Mouse (Mus musculus) MEL (cell line): Measurements from ENCODE around the gene Mcidas. TPM values are rescaled to one million over a fixed set of nuclear protein-coding genes. Genes with fewer than 3 reads are reported as not detected.

Source experiments
- DNase-seq: peaks from one replicate; pipeline ENCODE4 v3.0.0; 2011; ENCODE audit warnings: low read depth, low spot score
- H3K27ac ChIP-seq: 2 replicates; pipeline ENCODE4 v1.5.1; 2012; ENCODE audit warnings: low read depth, mild to moderate bottlenecking, control low read depth, low read length, moderate library complexity; ENCODE audit not compliant: control insufficient read depth
- H3K27me3 ChIP-seq, 2 experiments: fragments of 150-350 bp in 1 of 2; sonication (generic) in 1 of 2; 2 replicates each; pipeline ENCODE4 v1.6.1; 2012; ENCODE audit warnings: low read length in 2 of 2, mild to moderate bottlenecking in 2 of 2, improper control_type of control experiment in 1 of 2, moderate library complexity in 1 of 2; ENCODE audit not compliant: insufficient read depth in 2 of 2, control insufficient read depth in 1 of 2
- H3K36me3 ChIP-seq, 2 experiments: 2 replicates each; pipeline ENCODE4 v1.6.1; 2012 to 2014; ENCODE audit warnings: low read length in 2 of 2, improper control_type of control experiment in 1 of 2, inconsistent platforms in 1 of 2, mild to moderate bottlenecking in 1 of 2; ENCODE audit not compliant: insufficient read depth in 2 of 2, control insufficient read depth in 1 of 2
- H3K4me1 ChIP-seq, 2 experiments: fragments of 150-350 bp in 1 of 2; sonication (generic) in 1 of 2; 2 replicates each; pipeline ENCODE4 v1.6.1; 2012; ENCODE audit warnings: low read length in 2 of 2, improper control_type of control experiment in 1 of 2, mild to moderate bottlenecking in 1 of 2; ENCODE audit not compliant: insufficient read depth in 2 of 2, control insufficient read depth in 1 of 2
- H3K4me3 ChIP-seq, 2 experiments: fragments of 150-350 bp in 1 of 2; sonication (generic) in 1 of 2; 2 replicates each; pipeline ENCODE4 v1.5.1; 2012; ENCODE audit warnings: low read depth in 2 of 2, low read length in 2 of 2, mild to moderate bottlenecking in 2 of 2, moderate library complexity in 2 of 2, control low read depth in 1 of 2, improper control_type of control experiment in 1 of 2; ENCODE audit not compliant: control insufficient read depth in 1 of 2, insufficient read depth in 1 of 2
- H3K79me2 ChIP-seq: 2 replicates; pipeline ENCODE4 v1.6.1; 2012; ENCODE audit warnings: mild to moderate bottlenecking, low read length, moderate library complexity; ENCODE audit not compliant: control insufficient read depth, poor library complexity, insufficient read depth
- H3K9ac ChIP-seq: 2 replicates; pipeline ENCODE4 v1.6.1; 2012; ENCODE audit warnings: low read depth, mild to moderate bottlenecking, control low read depth, low read length, moderate library complexity; ENCODE audit not compliant: control insufficient read depth, poor library complexity, severe bottlenecking
- H3K9me3 ChIP-seq: fragments of 150-350 bp; sonication (generic); replicated peaks from 2 replicates; pipeline ENCODE4 v1.6.1; 2012; ENCODE audit warnings: mild to moderate bottlenecking, low read length, improper control_type of control experiment, moderate library complexity; ENCODE audit not compliant: insufficient read depth
- BHLHE40 ChIP-seq: IDR thresholded peaks from 2 replicates; pipeline ENCODE4 v1.6.1; 2012; ENCODE audit warnings: low read depth, mild to moderate bottlenecking, inconsistent platforms, low read length, improper control_type of control experiment, borderline replicate concordance
- CHD1 ChIP-seq: IDR thresholded peaks from 2 replicates; pipeline ENCODE4 v1.6.1; 2012; ENCODE audit warnings: low read depth, mild to moderate bottlenecking, inconsistent platforms, low read length, improper control_type of control experiment
- CTCF ChIP-seq, 3 experiments: IDR thresholded peaks in 2 of 3; conservative IDR thresholded peaks in 1 of 3; 2 replicates each; pipeline ENCODE4 v1.5.1; 2011 to 2012; ENCODE audit warnings: low read length in 3 of 3, low read depth in 2 of 3, mild to moderate bottlenecking in 2 of 3, improper control_type of control experiment in 1 of 3, inconsistent platforms in 1 of 3, mixed read lengths in 1 of 3, moderate library complexity in 1 of 3; ENCODE audit not compliant: control insufficient read depth in 1 of 3, insufficient read depth in 1 of 3, poor library complexity in 1 of 3, severe bottlenecking in 1 of 3
- ETS1 ChIP-seq: IDR thresholded peaks from 2 replicates; pipeline ENCODE4 v1.6.1; 2012; ENCODE audit warnings: low read depth, mild to moderate bottlenecking, inconsistent platforms, low read length, improper control_type of control experiment, moderate library complexity
- GABPA ChIP-seq: IDR thresholded peaks from 2 replicates; pipeline ENCODE4 v1.6.1; 2012; ENCODE audit warnings: low read depth, mild to moderate bottlenecking, inconsistent platforms, low read length, improper control_type of control experiment, moderate library complexity
- HCFC1 ChIP-seq: IDR thresholded peaks from 2 replicates; pipeline ENCODE4 v1.6.1; 2012; ENCODE audit warnings: low read depth, mild to moderate bottlenecking, inconsistent platforms, low read length, improper control_type of control experiment, moderate library complexity
- JUND ChIP-seq: IDR thresholded peaks from 2 replicates; pipeline ENCODE4 v1.6.1; 2011; ENCODE audit warnings: low read depth, mild to moderate bottlenecking, improper control_type of control experiment, low read length
- KAT2A ChIP-seq: conservative IDR thresholded peaks from 2 replicates; pipeline ENCODE4 v1.6.1; 2012; ENCODE audit warnings: low read depth, low read length, improper control_type of control experiment, inconsistent platforms
- MAFK ChIP-seq: IDR thresholded peaks from 2 replicates; pipeline ENCODE4 v1.6.1; 2011; ENCODE audit warnings: low read depth, mild to moderate bottlenecking, low read length, improper control_type of control experiment, borderline replicate concordance
- MXI1 ChIP-seq: IDR thresholded peaks from 2 replicates; pipeline ENCODE4 v1.6.1; 2011; ENCODE audit warnings: mild to moderate bottlenecking, low read depth, low read length, improper control_type of control experiment
- MYB ChIP-seq: IDR thresholded peaks from 2 replicates; pipeline ENCODE4 v1.6.1; 2011; ENCODE audit warnings: mild to moderate bottlenecking, low read depth, low read length, improper control_type of control experiment
- NELFE ChIP-seq: IDR thresholded peaks from 2 replicates; pipeline ENCODE4 v1.6.1; 2011; ENCODE audit warnings: low read depth, low read length, improper control_type of control experiment
- POLR2A ChIP-seq, 2 experiments: IDR thresholded peaks; 2 replicates each; pipeline ENCODE4 v1.6.1; 2011 to 2012; ENCODE audit warnings: low read length in 2 of 2, mild to moderate bottlenecking in 2 of 2, control low read depth in 1 of 2, improper control_type of control experiment in 1 of 2, low read depth in 1 of 2, moderate library complexity in 1 of 2; ENCODE audit not compliant: control insufficient read depth in 1 of 2, insufficient read depth in 1 of 2, poor library complexity in 1 of 2
- POLR2AphosphoS5 ChIP-seq: IDR thresholded peaks from 2 replicates; pipeline ENCODE4 v1.6.1; 2012; ENCODE audit warnings: low read depth, borderline replicate concordance, mild to moderate bottlenecking, inconsistent platforms, low read length, moderate library complexity, mixed read lengths
- RAD21 ChIP-seq: IDR thresholded peaks from 2 replicates; pipeline ENCODE4 v1.6.1; 2011; ENCODE audit warnings: mild to moderate bottlenecking, low read depth, low read length, improper control_type of control experiment
- TBP ChIP-seq: IDR thresholded peaks from 2 replicates; pipeline ENCODE4 v1.8.0; 2011; ENCODE audit warnings: low read depth, low read length, improper control_type of control experiment
- UBTF ChIP-seq: IDR thresholded peaks from 2 replicates; pipeline ENCODE4 v1.6.1; 2012; ENCODE audit warnings: low read depth, mild to moderate bottlenecking, inconsistent platforms, low read length, improper control_type of control experiment, moderate library complexity, borderline replicate concordance; ENCODE audit not compliant: insufficient read depth
- USF1 ChIP-seq: IDR thresholded peaks from 2 replicates; pipeline ENCODE4 v1.6.1; 2014; ENCODE audit warnings: low read depth, mild to moderate bottlenecking, inconsistent platforms, low read length, improper control_type of control experiment, moderate library complexity
- USF2 ChIP-seq, 2 experiments: IDR thresholded peaks; 2 replicates each; pipeline ENCODE4 v1.6.1; 2011 to 2012; ENCODE audit warnings: improper control_type of control experiment in 2 of 2, low read length in 2 of 2, borderline replicate concordance in 1 of 2, inconsistent platforms in 1 of 2, low read depth in 1 of 2, mild to moderate bottlenecking in 1 of 2; ENCODE audit not compliant: insufficient read depth in 1 of 2
- ZKSCAN1 ChIP-seq: IDR thresholded peaks from 2 replicates; pipeline ENCODE4 v1.6.1; 2012; ENCODE audit warnings: low read depth, mild to moderate bottlenecking, inconsistent platforms, low read length, improper control_type of control experiment, moderate library complexity
- ZNF384 ChIP-seq: IDR thresholded peaks from 2 replicates; pipeline ENCODE4 v1.6.1; 2012; ENCODE audit warnings: low read depth, mild to moderate bottlenecking, inconsistent platforms, low read length, improper control_type of control experiment
- polyA plus RNA-seq, 2 experiments: library from polyadenylated mRNA; stranded (reverse) in 1 of 2; unstranded in 1 of 2; fragments of >175 nt in 1 of 2; fragments of >200 nt in 1 of 2; gene quantifications; 2 replicates each; pipeline versions ENCODE4 v1.2.1 to v1.2.4; 2012; ENCODE audit warnings: low replicate concordance in 2 of 2, low read depth in 1 of 2; ENCODE audit not compliant: insufficient read length in 2 of 2, insufficient read depth in 1 of 2, missing spikeins in 1 of 2
- total RNA-seq: library from RNA; depleted of rRNA; stranded (reverse); fragments of 300-350 nt; gene quantifications from 2 replicates; pipeline ENCODE4 v1.2.3, GENCODE M21; 2012

Gene Mcidas
- total and polyA plus RNA-seq, 3 experiments, result not detected

- Histone ChIP-seq H3K36me3 (no peaks in the 10 kb centered on the region), H3K27me3 (peaks cover 4 to 5% of the 10 kb centered on the region in 2 experiments; a peak in 2 of 4 replicates)
- TF ChIP-seq CHD1 (no peak), TBP (no peak), USF2 (IDR thresholded peaks at IDR 0.05; ENCODE audit: borderline replicate concordance in 1 of 2, insufficient read depth in 1 of 2, low read depth in 1 of 2, low read length in 2 of 2) (no peak), MXI1 (no peak), JUND (no peak), USF1 (no peak), NELFE (no peak), RAD21 (no peak), ETS1 (no peak), MYB (no peak), HCFC1 (no peak), GABPA (no peak), POLR2A (IDR thresholded peaks at IDR 0.05; ENCODE audit: control insufficient read depth in 1 of 2, insufficient read depth in 1 of 2, low read depth in 1 of 2, low read length in 2 of 2, poor library complexity in 1 of 2) (no peak), BHLHE40 (no peak), CTCF (IDR thresholded peaks at IDR 0.05 in 2 of 3, conservative IDR thresholded peaks at IDR 0.05 in 1 of 3; ENCODE audit: control insufficient read depth in 1 of 3, insufficient read depth in 1 of 3, low read depth in 2 of 3, low read length in 3 of 3, poor library complexity in 1 of 3, severe bottlenecking in 1 of 3) (no peak), ZNF384 (no peak)
- TF ChIP-seq, all 39 proteins: peak for 0
- no peak overlapping the region for H3K9ac ChIP-seq
- no peak for DNase-seq
- no peaks in the 10 kb centered on the region for H3K4me1 ChIP-seq
- H3K27ac ChIP-seq, result no peak overlapping the region
- no peaks in the 10 kb centered on the region for H3K79me2 ChIP-seq
- H3K9me3 ChIP-seq, result no peaks in the 10 kb centered on the region
- no peak overlapping the region for H3K4me3 ChIP-seq
Measured at GRCm38 (mm10) chr13:113021521-113021920, 27.9 kb downstream of the Mcidas start.

- TF ChIP-seq USF1, result no peak
- no peak for TF ChIP-seq UBTF
- no peak for TF ChIP-seq ZKSCAN1
- TF ChIP-seq POLR2AphosphoS5, result no peak
- no peak for TF ChIP-seq KAT2A
- no peak for TF ChIP-seq MAFK
- TF ChIP-seq GABPA, result no peak
- Histone ChIP-seq H3K4me1 (no peaks in the 10 kb centered on the region), H3K27ac (no peak overlapping the region), H3K79me2 (no peaks in the 10 kb centered on the region), H3K36me3 (no peaks in the 10 kb centered on the region), H3K4me3 (no peak overlapping the region), H3K9me3 (no peaks in the 10 kb centered on the region), H3K9ac (no peak overlapping the region), H3K27me3 (peaks cover 4 to 5% of the 10 kb centered on the region in 2 experiments; a peak in 2 of 4 replicates)
- DNase-seq, result no peak
Measured at GRCm38 (mm10) chr13:113022467-113022866, 28.8 kb downstream of the Mcidas start.
